Mouse (Mus musculus) brown adipose tissue, adult 24 weeks (tissue): ENCODE data around the gene Gm8113. TPM values are rescaled to one million over a fixed set of nuclear protein-coding genes. Genes with fewer than 3 reads are reported as not detected.

Experiments
- polyA plus RNA-seq: library from polyadenylated mRNA; stranded (reverse); fragments of >200 nt; gene quantifications from 2 replicates; pipeline ENCODE4 v1.2.4, GENCODE M21; 2012; ENCODE audit not compliant: missing spikeins, insufficient read depth, insufficient read length

Gene Gm8113
- polyA plus RNA-seq, 1 experiment: not detected

Other genes with a start within 250 kb of the Gm8113 start
- gene Gm8165, start 248.2 kb upstream of the Gm8113 start, polyA plus RNA-seq: not detected in 2 replicates
- gene Gm7324, start 227.6 kb upstream of the Gm8113 start, polyA plus RNA-seq: 3.3 and 6.3 TPM in 2 replicates
- not detected in 2 replicates for gene Gm16506, start 197.9 kb upstream of the Gm8113 start, polyA plus RNA-seq
- not detected in 2 replicates for gene Gm6526, start 177.5 kb upstream of the Gm8113 start, polyA plus RNA-seq
- gene Gm8180, start 140.6 kb upstream of the Gm8113 start, polyA plus RNA-seq: not detected in 2 replicates
- gene Ear1, start 49.9 kb upstream of the Gm8113 start, polyA plus RNA-seq: not detected in 2 replicates
- gene Ear10, start 1.8 kb upstream of the Gm8113 start, polyA plus RNA-seq: not detected in 2 replicates
- gene Ang5, start 31.7 kb downstream of the Gm8113 start, polyA plus RNA-seq: not detected in 2 replicates
- gene Ang6, start 76.9 kb downstream of the Gm8113 start, polyA plus RNA-seq: not detected in 2 replicates
- 2.2 TPM in 1 of 2 replicates, not detected in the other for gene Ear2, start 177.3 kb downstream of the Gm8113 start, polyA plus RNA-seq
- not detected in 2 replicates for gene Gm3327, start 198.5 kb downstream of the Gm8113 start, polyA plus RNA-seq